Mouse (Mus musculus): Measurements from ENCODE around the gene Vstm2a. TPM values are rescaled to one million over a fixed set of nuclear protein-coding genes. Genes with fewer than 3 reads are reported as not detected.

The Vstm2a gene
- total RNA-seq, 1 experiment: 1.3 TPM

DNA sequence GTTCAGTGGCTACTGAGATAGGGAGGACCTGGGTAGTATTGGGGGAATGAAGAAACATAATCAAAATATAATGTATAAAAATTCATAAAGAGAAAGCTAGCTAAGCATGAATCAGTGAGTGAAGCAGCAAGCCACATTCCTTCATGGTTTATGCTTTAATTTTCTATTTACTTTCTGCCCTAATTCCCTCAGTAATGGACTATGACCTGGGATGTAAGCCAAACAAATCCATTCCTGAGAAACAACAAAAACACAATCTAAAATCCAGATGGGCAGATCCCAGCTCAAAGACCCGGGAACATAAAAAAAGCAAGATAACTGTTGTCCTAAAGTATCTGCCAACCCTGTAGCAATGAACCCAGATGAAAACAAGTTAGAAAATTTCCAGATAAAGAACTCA, 39.0 kb downstream of the Vstm2a start:
- no peaks in the 10 kb centered on the region for H3K4me1 ChIP-seq (ENCODE audit: control insufficient read depth in 2 of 2, insufficient read depth in 2 of 2, low read length in 2 of 2, poor library complexity in 1 of 2)

DNA sequence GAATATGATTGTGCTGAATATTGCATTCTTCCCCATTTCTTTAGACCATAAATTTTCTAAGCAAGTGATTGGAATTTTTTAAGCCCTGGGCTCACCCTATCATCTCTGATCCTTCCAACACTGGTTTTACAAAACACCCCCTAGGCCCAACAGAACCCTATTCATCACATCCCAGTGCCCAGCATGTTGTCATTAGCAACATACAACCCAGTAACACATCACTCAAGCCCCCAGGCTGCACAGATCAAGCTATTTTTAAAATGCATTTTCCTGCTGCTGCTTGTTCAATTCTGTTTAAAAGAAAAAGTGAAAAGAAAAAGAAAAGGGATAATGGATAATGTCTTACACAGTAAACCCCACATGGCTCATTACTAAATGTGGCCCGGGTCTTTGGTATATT, 42.0 kb downstream of the Vstm2a start:
- no peak for DNase-seq (ENCODE audit: low read depth, low spot score)
- H3K4me1 ChIP-seq (ENCODE audit: control insufficient read depth in 2 of 2, insufficient read depth in 2 of 2, low read length in 2 of 2, poor library complexity in 1 of 2): no peaks in the 10 kb centered on the region
- H3K4me3 ChIP-seq (ENCODE audit: insufficient read depth in 1 of 2, low read depth in 1 of 2, low read length in 2 of 2, poor library complexity in 1 of 2, severe bottlenecking in 1 of 2): no peak overlapping the region
- in situ Hi-C loops (cut with MboI; ENCODE audit: low sequenced_read_pairs in 2 of 2, unreplicated experiment in 2 of 2): no loop called here
- no peaks in the 10 kb centered on the region for H3K36me3 ChIP-seq (ENCODE audit: control insufficient read depth, insufficient read depth, low read length, poor library complexity, severe bottlenecking)
- TF ChIP-seq CHD2 (IDR thresholded peaks at IDR 0.05; ENCODE audit: low read depth, low read length) (no peak), ZNF384 (IDR thresholded peaks at IDR 0.05; ENCODE audit: low read depth, low read length) (no peak), MAFK (IDR thresholded peaks at IDR 0.05; ENCODE audit: insufficient read depth, low read depth, low read length) (no peak), ZC3H11A (IDR thresholded peaks at IDR 0.05; ENCODE audit: borderline replicate concordance, low read depth, low read length) (no peak), HCFC1 (IDR thresholded peaks at IDR 0.05; ENCODE audit: borderline replicate concordance, insufficient read depth, low read length) (no peak)
- H3K27ac ChIP-seq (ENCODE audit: insufficient read depth, low read depth, low read length, poor library complexity, severe bottlenecking): no peak overlapping the region
- H3K9me3 ChIP-seq (ENCODE audit: control insufficient read depth, insufficient read depth, low read depth, low read length): no peaks in the 10 kb centered on the region
- no peak overlapping the region for H3K9ac ChIP-seq (ENCODE audit: insufficient read depth, low read depth, low read length, poor library complexity, severe bottlenecking)

More for the DNA sequence above, 39.0 kb downstream of the Vstm2a start:
- Histone ChIP-seq H3K27ac (ENCODE audit: insufficient read depth, low read depth, low read length, poor library complexity, severe bottlenecking) (no peak overlapping the region), H3K36me3 (ENCODE audit: control insufficient read depth, insufficient read depth, low read length, poor library complexity, severe bottlenecking) (no peaks in the 10 kb centered on the region), H3K4me3 (ENCODE audit: insufficient read depth in 1 of 2, low read depth in 1 of 2, low read length in 2 of 2, poor library complexity in 1 of 2, severe bottlenecking in 1 of 2) (no peak overlapping the region), H3K9ac (ENCODE audit: insufficient read depth, low read depth, low read length, poor library complexity, severe bottlenecking) (no peak overlapping the region), H3K9me3 (ENCODE audit: control insufficient read depth, insufficient read depth, low read depth, low read length) (no peaks in the 10 kb centered on the region)
- TF ChIP-seq CHD2 (IDR thresholded peaks at IDR 0.05; ENCODE audit: low read depth, low read length): no peak
- no peak for TF ChIP-seq HCFC1 (IDR thresholded peaks at IDR 0.05; ENCODE audit: borderline replicate concordance, insufficient read depth, low read length)
- TF ChIP-seq MAFK (IDR thresholded peaks at IDR 0.05; ENCODE audit: insufficient read depth, low read depth, low read length): no peak
- no peak for TF ChIP-seq ZC3H11A (IDR thresholded peaks at IDR 0.05; ENCODE audit: borderline replicate concordance, low read depth, low read length)
- no peak for TF ChIP-seq ZNF384 (IDR thresholded peaks at IDR 0.05; ENCODE audit: low read depth, low read length)
- DNase-seq (ENCODE audit: low read depth, low spot score): no peak
- in situ Hi-C loops (cut with MboI; ENCODE audit: low sequenced_read_pairs in 2 of 2, unreplicated experiment in 2 of 2): no loop called here

DNA sequence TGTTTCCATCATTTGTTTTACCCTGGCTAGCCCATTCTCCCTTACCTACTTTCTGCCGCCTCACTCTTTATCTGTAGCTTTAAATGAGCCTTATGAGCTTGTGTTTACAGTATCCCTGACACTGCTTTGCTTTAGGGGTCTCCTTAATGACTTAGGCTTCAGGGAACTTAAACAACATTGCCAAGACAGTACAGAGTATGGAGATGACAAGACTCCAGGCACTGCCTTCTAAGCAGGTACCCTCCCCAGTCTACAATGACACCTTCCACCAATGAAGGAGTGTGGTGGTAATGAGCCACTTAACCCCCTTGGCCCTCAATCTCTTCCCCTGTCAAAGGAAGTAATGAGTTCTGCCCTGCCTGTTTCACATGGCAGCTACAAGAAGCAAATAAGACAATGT, 42.4 kb downstream of the Vstm2a start:
- Histone ChIP-seq H3K9me3 (ENCODE audit: control insufficient read depth, insufficient read depth, low read depth, low read length) (no peaks in the 10 kb centered on the region), H3K36me3 (ENCODE audit: control insufficient read depth, insufficient read depth, low read length, poor library complexity, severe bottlenecking) (no peaks in the 10 kb centered on the region), H3K4me3 (ENCODE audit: insufficient read depth in 1 of 2, low read depth in 1 of 2, low read length in 2 of 2, poor library complexity in 1 of 2, severe bottlenecking in 1 of 2) (no peak overlapping the region), H3K9ac (ENCODE audit: insufficient read depth, low read depth, low read length, poor library complexity, severe bottlenecking) (no peak overlapping the region), H3K4me1 (ENCODE audit: control insufficient read depth in 2 of 2, insufficient read depth in 2 of 2, low read length in 2 of 2, poor library complexity in 1 of 2) (no peaks in the 10 kb centered on the region), H3K27ac (ENCODE audit: insufficient read depth, low read depth, low read length, poor library complexity, severe bottlenecking) (no peak overlapping the region)
- in situ Hi-C loops (cut with MboI; ENCODE audit: low sequenced_read_pairs in 2 of 2, unreplicated experiment in 2 of 2): no loop called here
- no peak for DNase-seq (ENCODE audit: low read depth, low spot score)
- TF ChIP-seq HCFC1 (IDR thresholded peaks at IDR 0.05; ENCODE audit: borderline replicate concordance, insufficient read depth, low read length): no peak
- no peak for TF ChIP-seq ZC3H11A (IDR thresholded peaks at IDR 0.05; ENCODE audit: borderline replicate concordance, low read depth, low read length)
- no peak for TF ChIP-seq CHD2 (IDR thresholded peaks at IDR 0.05; ENCODE audit: low read depth, low read length)
- no peak for TF ChIP-seq MAFK (IDR thresholded peaks at IDR 0.05; ENCODE audit: insufficient read depth, low read depth, low read length)
- no peak for TF ChIP-seq ZNF384 (IDR thresholded peaks at IDR 0.05; ENCODE audit: low read depth, low read length)

DNA sequence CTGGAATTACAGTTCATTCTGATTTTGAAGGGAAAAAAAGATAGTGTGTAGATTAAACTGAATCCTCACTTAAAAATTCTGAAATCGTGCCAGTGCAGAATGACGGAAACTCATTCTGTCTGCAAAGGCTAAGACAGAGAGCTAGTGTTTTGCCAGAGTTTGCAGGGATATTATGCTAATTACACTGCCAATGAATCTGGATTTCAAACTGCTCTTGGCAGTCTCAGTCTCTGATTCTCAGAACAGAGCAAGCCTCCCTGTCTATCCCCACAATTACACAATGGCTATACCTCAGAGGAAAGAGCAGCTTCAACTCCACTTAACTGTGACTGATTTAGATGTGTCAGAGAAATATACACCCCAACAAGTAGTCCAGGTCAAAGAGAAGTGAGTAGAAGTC, 43.2 kb downstream of the Vstm2a start:
- Histone ChIP-seq H3K4me1 (ENCODE audit: control insufficient read depth in 2 of 2, insufficient read depth in 2 of 2, low read length in 2 of 2, poor library complexity in 1 of 2) (no peaks in the 10 kb centered on the region), H3K9ac (ENCODE audit: insufficient read depth, low read depth, low read length, poor library complexity, severe bottlenecking) (no peak overlapping the region), H3K27ac (ENCODE audit: insufficient read depth, low read depth, low read length, poor library complexity, severe bottlenecking) (no peak overlapping the region), H3K4me3 (ENCODE audit: insufficient read depth in 1 of 2, low read depth in 1 of 2, low read length in 2 of 2, poor library complexity in 1 of 2, severe bottlenecking in 1 of 2) (no peak overlapping the region), H3K36me3 (ENCODE audit: control insufficient read depth, insufficient read depth, low read length, poor library complexity, severe bottlenecking) (no peaks in the 10 kb centered on the region), H3K9me3 (ENCODE audit: control insufficient read depth, insufficient read depth, low read depth, low read length) (no peaks in the 10 kb centered on the region)
- no peak for TF ChIP-seq MAFK (IDR thresholded peaks at IDR 0.05; ENCODE audit: insufficient read depth, low read depth, low read length)
- TF ChIP-seq HCFC1 (IDR thresholded peaks at IDR 0.05; ENCODE audit: borderline replicate concordance, insufficient read depth, low read length): no peak
- TF ChIP-seq CHD2 (IDR thresholded peaks at IDR 0.05; ENCODE audit: low read depth, low read length): no peak
- no peak for TF ChIP-seq ZNF384 (IDR thresholded peaks at IDR 0.05; ENCODE audit: low read depth, low read length)
- no peak for TF ChIP-seq ZC3H11A (IDR thresholded peaks at IDR 0.05; ENCODE audit: borderline replicate concordance, low read depth, low read length)
- in situ Hi-C loops (cut with MboI; ENCODE audit: low sequenced_read_pairs in 2 of 2, unreplicated experiment in 2 of 2): no loop called here
- no peak for DNase-seq (ENCODE audit: low read depth, low spot score)

DNA sequence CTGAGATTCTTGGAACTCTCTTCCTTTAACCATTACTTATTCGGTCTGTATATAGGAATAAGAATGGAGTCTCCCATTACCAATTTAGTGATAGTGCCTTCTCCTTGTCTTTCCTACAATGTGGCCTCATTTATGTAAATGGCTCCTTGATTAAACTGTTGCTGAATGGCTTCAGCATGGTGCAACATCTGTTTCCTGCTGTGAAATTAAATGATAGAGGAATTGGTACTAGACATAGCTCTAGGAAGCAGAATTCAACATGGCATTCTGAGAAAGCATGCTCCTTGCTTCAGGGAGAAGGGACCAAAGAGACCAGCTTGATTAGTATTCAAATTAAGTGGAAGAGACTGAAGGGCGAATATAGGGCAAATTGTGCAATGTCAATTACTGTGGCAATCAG, 57.6 kb downstream of the Vstm2a start:
- in situ Hi-C loops (cut with MboI; ENCODE audit: low sequenced_read_pairs in 2 of 2, unreplicated experiment in 2 of 2): no loop called here

More for the DNA sequence above, 57.6 kb downstream of the Vstm2a start:
- no peaks in the 10 kb centered on the region for H3K4me1 ChIP-seq (ENCODE audit: control insufficient read depth in 2 of 2, insufficient read depth in 2 of 2, low read length in 2 of 2, poor library complexity in 1 of 2)
- H3K9ac ChIP-seq (ENCODE audit: insufficient read depth, low read depth, low read length, poor library complexity, severe bottlenecking): no peak overlapping the region
- H3K9me3 ChIP-seq (ENCODE audit: control insufficient read depth, insufficient read depth, low read depth, low read length): no peaks in the 10 kb centered on the region
- H3K36me3 ChIP-seq (ENCODE audit: control insufficient read depth, insufficient read depth, low read length, poor library complexity, severe bottlenecking): no peaks in the 10 kb centered on the region
- no peak overlapping the region for H3K27ac ChIP-seq (ENCODE audit: insufficient read depth, low read depth, low read length, poor library complexity, severe bottlenecking)
- H3K4me3 ChIP-seq (ENCODE audit: insufficient read depth in 1 of 2, low read depth in 1 of 2, low read length in 2 of 2, poor library complexity in 1 of 2, severe bottlenecking in 1 of 2): no peak overlapping the region
- TF ChIP-seq CHD2 (IDR thresholded peaks at IDR 0.05; ENCODE audit: low read depth, low read length) (no peak), ZNF384 (IDR thresholded peaks at IDR 0.05; ENCODE audit: low read depth, low read length) (no peak), HCFC1 (IDR thresholded peaks at IDR 0.05; ENCODE audit: borderline replicate concordance, insufficient read depth, low read length) (no peak), ZC3H11A (IDR thresholded peaks at IDR 0.05; ENCODE audit: borderline replicate concordance, low read depth, low read length) (no peak), MAFK (IDR thresholded peaks at IDR 0.05; ENCODE audit: insufficient read depth, low read depth, low read length) (no peak)
- no peak for DNase-seq (ENCODE audit: low read depth, low spot score)

All from ES-E14 (cell line).